Mouse (Mus musculus) hindbrain, postnatal 0 days (tissue): ENCODE measurements at regions not wholly inside any gene's neighbourhood (a gene's known extent, or its start where the extent isn't known, plus 50 kb on each side); places are given as distances from the start of the nearest gene placed in this dataset.

Experiments
- ATAC-seq: fragments of 200-750 bp; cut with Nextera tagmentation; 2 replicates; pipeline ENCODE4 v1.8.0; 2017; ENCODE audit warnings: mild to moderate bottlenecking, moderate TSS enrichment, moderate library complexity
- DNase-seq: peaks from one replicate; pipeline ENCODE4 v3.0.0-alpha.2; 2015; ENCODE audit warnings: low spot score
- H3K27ac ChIP-seq: fragments of 300-500 bp; sonication (generic); 2 replicates; pipeline ENCODE4 v1.5.1; 2014; ENCODE audit warnings: mild to moderate bottlenecking
- H3K27me3 ChIP-seq: fragments of 300-500 bp; sonication (generic); 2 replicates; pipeline ENCODE4 v1.6.1; 2014; ENCODE audit warnings: low read length, mixed read lengths; ENCODE audit not compliant: insufficient read depth
- H3K36me3 ChIP-seq: fragments of 300-500 bp; sonication (generic); 2 replicates; pipeline ENCODE4 v1.6.1; 2014; ENCODE audit warnings: low read length, mixed read lengths; ENCODE audit not compliant: insufficient read depth
- H3K4me1 ChIP-seq: fragments of 300-500 bp; sonication (generic); 2 replicates; pipeline ENCODE4 v1.6.1; 2014; ENCODE audit warnings: antibody characterized with exemption, low read length, mixed read lengths; ENCODE audit not compliant: insufficient read depth
- H3K4me2 ChIP-seq: fragments of 300-500 bp; sonication (generic); 2 replicates; pipeline ENCODE4 v1.6.1; 2014; ENCODE audit warnings: low read depth, mild to moderate bottlenecking, low read length, moderate library complexity, mixed read lengths
- H3K4me3 ChIP-seq: fragments of 300-500 bp; sonication (generic); 2 replicates; pipeline ENCODE4 v1.5.1; 2014; ENCODE audit warnings: low read length
- H3K9ac ChIP-seq: fragments of 300-500 bp; sonication (generic); replicated peaks from 2 replicates; pipeline ENCODE4 v1.6.1; 2014; ENCODE audit warnings: mild to moderate bottlenecking, low read length, moderate library complexity, mixed read lengths
- H3K9me3 ChIP-seq: fragments of 300-500 bp; sonication (generic); 2 replicates; pipeline ENCODE4 v1.6.1; 2016; ENCODE audit warnings: low read length, mixed read lengths
- CTCF ChIP-seq: IDR thresholded peaks from 2 replicates; pipeline ENCODE4 v1.5.1; 2016; ENCODE audit warnings: antibody characterized with exemption, control low read depth, low read depth
- WGBS: fragments of 180-500 bp; shearing (Covaris S2); extraction: QIAGEN DNeasy Blood & Tissue Kit; methylation state at CpG from one replicate; pipeline ENCODE4 v1.1.7; 2014; 5-methylcytosine and 5-hydroxymethylcytosine counted together

GRCm38 (mm10) chr3:52754401-52754800, 262.6 kb downstream of the Cog6 start:
- no peak overlapping the region for H3K9ac ChIP-seq
- ATAC-seq, result no peak
- TF ChIP-seq CTCF, result no peak
- H3K4me3 ChIP-seq, result no peak overlapping the region
- no peaks in the 10 kb centered on the region for H3K36me3 ChIP-seq
- WGBS, result 44% methylated on average over 4 of the region's 4 CpGs
- no peaks in the 10 kb centered on the region for H3K9me3 ChIP-seq
- no peaks in the 10 kb centered on the region for H3K4me1 ChIP-seq
- DNase-seq, result no peak
- H3K4me2 ChIP-seq, result no peak overlapping the region
- H3K27ac ChIP-seq, result no peak overlapping the region
- no peaks in the 10 kb centered on the region for H3K27me3 ChIP-seq

GRCm38 (mm10) chr3:52746917-52747316, 270.1 kb downstream of the Cog6 start:
- DNase-seq (no peak), ATAC-seq (no peak)
- Histone ChIP-seq H3K27ac (no peak overlapping the region), H3K9ac (no peak overlapping the region), H3K4me3 (no peak overlapping the region), H3K4me1 (no peaks in the 10 kb centered on the region), H3K4me2 (no peak overlapping the region), H3K27me3 (0 out of 2 replicates have a peak, but pooled peaks cover 3% of the 10 kb centered on the region), H3K36me3 (no peaks in the 10 kb centered on the region), H3K9me3 (no peaks in the 10 kb centered on the region)
- 46% methylated on average over 3 of the region's 3 CpGs for WGBS
- no peak for TF ChIP-seq CTCF

- H3K36me3 ChIP-seq, result no peaks in the 10 kb centered on the region
- 0 out of 2 replicates have a peak, but pooled peaks cover 5% of the 10 kb centered on the region for H3K27me3 ChIP-seq
- TF ChIP-seq CTCF, result no peak
- H3K9ac ChIP-seq, result no peak overlapping the region
- H3K4me2 ChIP-seq, result no peak overlapping the region
- 61% methylated on average over 8 of the region's 8 CpGs for WGBS
- DNase-seq (peak; percentile 55), ATAC-seq (no peak)
- no peaks in the 10 kb centered on the region for H3K9me3 ChIP-seq
- no peak overlapping the region for H3K27ac ChIP-seq
- H3K4me1 ChIP-seq, result no peaks in the 10 kb centered on the region
- H3K4me3 ChIP-seq, result no peak overlapping the region
Measured at GRCm38 (mm10) chr3:52744334-52744733, 272.7 kb downstream of the Cog6 start.

DNA sequence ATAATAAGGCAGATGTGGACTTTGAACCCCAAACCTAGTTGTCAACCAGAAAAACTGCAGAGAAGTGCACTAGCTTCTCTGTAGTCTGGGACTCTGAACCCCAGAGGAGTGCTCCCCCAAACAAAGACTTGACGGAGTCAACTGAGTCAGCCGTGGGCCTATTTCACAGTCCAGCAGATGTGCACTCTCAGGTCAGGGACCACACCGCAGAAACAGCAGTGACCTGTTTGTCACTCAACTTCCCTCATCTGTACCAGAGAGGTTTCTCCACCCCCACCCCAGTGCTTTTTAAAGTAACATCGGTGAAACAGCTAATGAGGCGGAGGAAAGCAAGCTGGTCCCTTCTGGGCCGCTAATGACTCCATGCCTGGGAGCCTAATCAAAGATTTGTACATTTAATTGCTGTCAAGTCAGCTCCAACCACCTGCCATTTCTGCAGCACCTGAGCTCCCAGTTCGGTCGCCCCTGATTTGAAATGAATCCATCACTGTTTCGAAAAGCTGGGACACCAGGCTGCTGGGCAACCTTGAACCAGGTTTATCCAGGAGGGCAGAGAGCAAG, 276.5 kb downstream of the Cog6 start:
- DNase-seq, result peak; percentile 61
- ATAC-seq, result peak; percentile 27; the same call in 1 of the 2 replicates
- no peaks in the 10 kb centered on the region for H3K9me3 ChIP-seq
- TF ChIP-seq CTCF, result no peak
- no peak overlapping the region for H3K9ac ChIP-seq
- no peak overlapping the region for H3K4me3 ChIP-seq
- H3K4me1 ChIP-seq, result no peaks in the 10 kb centered on the region
- WGBS, result 47% methylated on average over 9 of the region's 9 CpGs
- H3K27me3 ChIP-seq, result 0 out of 2 replicates have a peak, but pooled peaks cover 5% of the 10 kb centered on the region
- H3K36me3 ChIP-seq, result no peaks in the 10 kb centered on the region
- no peak overlapping the region for H3K27ac ChIP-seq
- no peak overlapping the region for H3K4me2 ChIP-seq

GRCm38 (mm10) chr3:52739526-52739925, 277.5 kb downstream of the Cog6 start:
- no peak overlapping the region for H3K9ac ChIP-seq
- no peak overlapping the region for H3K4me2 ChIP-seq
- WGBS, result 74% methylated on average over 4 of the region's 4 CpGs
- ATAC-seq (no peak), DNase-seq (no peak)
- H3K9me3 ChIP-seq, result no peaks in the 10 kb centered on the region
- TF ChIP-seq CTCF, result no peak
- H3K27me3 ChIP-seq, result 0 out of 2 replicates have a peak, but pooled peaks cover 5% of the 10 kb centered on the region
- H3K4me1 ChIP-seq, result no peaks in the 10 kb centered on the region
- no peaks in the 10 kb centered on the region for H3K36me3 ChIP-seq
- no peak overlapping the region for H3K27ac ChIP-seq
- no peak overlapping the region for H3K4me3 ChIP-seq

GRCm38 (mm10) chr3:52738386-52738785, 278.7 kb downstream of the Cog6 start:
- no peak overlapping the region for H3K9ac ChIP-seq
- ATAC-seq, result no peak
- no peak for DNase-seq
- no peaks in the 10 kb centered on the region for H3K9me3 ChIP-seq
- no peaks in the 10 kb centered on the region for H3K4me1 ChIP-seq
- 0 out of 2 replicates have a peak, but pooled peaks cover 5% of the 10 kb centered on the region for H3K27me3 ChIP-seq
- H3K4me2 ChIP-seq, result no peak overlapping the region
- H3K4me3 ChIP-seq, result no peak overlapping the region
- H3K36me3 ChIP-seq, result no peaks in the 10 kb centered on the region
- WGBS, result 56% methylated on average over 5 of the region's 5 CpGs
- no peak for TF ChIP-seq CTCF
- no peak overlapping the region for H3K27ac ChIP-seq

- DNase-seq (no peak), ATAC-seq (no peak)
- H3K9me3 ChIP-seq, result no peaks in the 10 kb centered on the region
- TF ChIP-seq CTCF, result no peak
- no peak overlapping the region for H3K4me2 ChIP-seq
- H3K4me3 ChIP-seq, result no peak overlapping the region
- H3K36me3 ChIP-seq, result no peaks in the 10 kb centered on the region
- no peak overlapping the region for H3K9ac ChIP-seq
- no peaks in the 10 kb centered on the region for H3K27me3 ChIP-seq
- no peaks in the 10 kb centered on the region for H3K4me1 ChIP-seq
- no peak overlapping the region for H3K27ac ChIP-seq
- WGBS, result 92% methylated on average over 7 of the region's 7 CpGs
Measured at GRCm38 (mm10) chr3:52735939-52736338, 281.1 kb downstream of the Cog6 start.
